Mouse (Mus musculus) heart, embryonic 14.5 days (tissue): ENCODE data around the gene Olfr1046. TPM values are rescaled to one million over a fixed set of nuclear protein-coding genes. Genes with fewer than 3 reads are reported as not detected.
"Not testable (repeated sequence)": the region's sequence is repeated elsewhere in the genome, so short reads cannot be mapped to it uniquely, and the experiment has no call there.

Experiments
- ATAC-seq: fragments of 200-750 bp; cut with Nextera tagmentation; 2 replicates; pipeline ENCODE4 v1.8.0; 2017; ENCODE audit warnings: low read depth, moderate TSS enrichment; ENCODE audit not compliant: insufficient number of reproducible peaks, insufficient read depth, low FRiP score
- H3K27ac ChIP-seq, 2 experiments: fragments of 200-500 bp in 1 of 2; fragments of 300-500 bp in 1 of 2; sonication (generic) in 1 of 2; replicated peaks in 1 of 2; 2 replicates each; pipeline ENCODE4 v1.5.1; 2012 to 2014; ENCODE audit warnings: low read depth in 2 of 2, low read length in 2 of 2, control low read depth in 1 of 2, mild to moderate bottlenecking in 1 of 2, mixed read lengths in 1 of 2; ENCODE audit not compliant: control insufficient read depth in 1 of 2, insufficient read depth in 1 of 2
- H3K27me3 ChIP-seq: fragments of 300-500 bp; sonication (generic); 2 replicates; pipeline ENCODE4 v1.6.1; 2014; ENCODE audit warnings: mild to moderate bottlenecking, low read length, control low read depth; ENCODE audit not compliant: control insufficient read depth, insufficient read depth
- H3K36me3 ChIP-seq: fragments of 300-500 bp; sonication (generic); 2 replicates; pipeline ENCODE4 v1.6.1; 2014; ENCODE audit warnings: mild to moderate bottlenecking, control low read depth, low read length, mixed read lengths; ENCODE audit not compliant: control insufficient read depth, insufficient read depth
- H3K4me1 ChIP-seq, 2 experiments: fragments of 200-500 bp in 1 of 2; fragments of 300-500 bp in 1 of 2; sonication (generic) in 1 of 2; 2 replicates each; pipeline ENCODE4 v1.6.1; 2012 to 2014; ENCODE audit warnings: low read length in 2 of 2, control low read depth in 1 of 2, mixed read lengths in 1 of 2; ENCODE audit not compliant: control insufficient read depth in 2 of 2, insufficient read depth in 2 of 2
- H3K4me2 ChIP-seq: fragments of 300-500 bp; sonication (generic); 2 replicates; pipeline ENCODE4 v1.6.1; 2014; ENCODE audit warnings: mild to moderate bottlenecking, low read length
- H3K4me3 ChIP-seq, 2 experiments: fragments of 200-500 bp in 1 of 2; fragments of 300-500 bp in 1 of 2; sonication (generic) in 1 of 2; 2 replicates each; pipeline ENCODE4 v1.5.1; 2012 to 2014; ENCODE audit warnings: low read length in 2 of 2, mild to moderate bottlenecking in 2 of 2, control low read depth in 1 of 2, low read depth in 1 of 2, moderate library complexity in 1 of 2; ENCODE audit not compliant: control insufficient read depth in 1 of 2, insufficient read depth in 1 of 2
- H3K9ac ChIP-seq: fragments of 300-500 bp; sonication (generic); 2 replicates; pipeline ENCODE4 v1.6.1; 2014; ENCODE audit warnings: mild to moderate bottlenecking, low read length
- H3K9me3 ChIP-seq: fragments of 300-500 bp; sonication (generic); 2 replicates; pipeline ENCODE4 v1.6.1; 2016; ENCODE audit warnings: low read length, control low read depth; ENCODE audit not compliant: control insufficient read depth
- WGBS: fragments of 180-500 bp; shearing (Covaris S2); extraction: QIAGEN DNeasy Blood & Tissue Kit; methylation state at CpG from one replicate; pipeline ENCODE4 v1.1.7; 2014; 5-methylcytosine and 5-hydroxymethylcytosine counted together
- polyA plus RNA-seq: library from polyadenylated mRNA; unstranded; fragments of >200 nt; fragmentation: Nextera tagmentation; extraction: Ambion mirVana; gene quantifications from 2 replicates; pipeline ENCODE4 v1.2.1, GENCODE M21; 2014

Gene Olfr1046
- not detected in 2 replicates for polyA plus RNA-seq

DNA sequence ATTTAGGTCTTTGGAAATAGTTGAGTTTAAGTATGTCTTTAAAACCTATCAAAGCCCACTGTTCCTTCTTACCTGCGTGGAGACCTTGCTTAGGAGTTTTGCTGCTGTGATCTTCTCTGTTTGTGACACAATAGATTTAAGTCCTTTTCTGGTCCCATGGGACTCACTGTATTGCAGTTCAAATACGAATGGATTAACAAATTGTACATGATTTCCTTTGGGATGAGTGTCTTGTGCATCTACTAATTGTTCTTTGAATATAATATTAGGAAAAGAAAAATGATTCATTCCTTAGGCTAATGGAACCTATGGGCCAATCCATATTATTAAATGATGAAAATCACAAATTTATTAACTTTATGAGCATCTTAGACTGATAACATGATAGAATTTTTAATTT is at the start of gene Olfr1046:
TSS of gene Olfr1046 (minus strand) at position 101 of the 400 bp plus-strand sequence.
- Histone ChIP-seq H3K27me3 (no peaks in the 10 kb centered on the region), H3K4me2 (no peak within 1 kb of the TSS), H3K9ac (no peak within 1 kb of the TSS), H3K9me3 (no peaks in the 10 kb centered on the region), H3K4me1 (no peaks in the 10 kb centered on the region), H3K27ac (no peak within 1 kb of the TSS), H3K4me3 (no peak within 1 kb of the TSS), H3K36me3 (no peaks in the 10 kb centered on the region)
- 69% methylated on average over 2 of the region's 2 CpGs for WGBS
- no peak for ATAC-seq

DNA sequence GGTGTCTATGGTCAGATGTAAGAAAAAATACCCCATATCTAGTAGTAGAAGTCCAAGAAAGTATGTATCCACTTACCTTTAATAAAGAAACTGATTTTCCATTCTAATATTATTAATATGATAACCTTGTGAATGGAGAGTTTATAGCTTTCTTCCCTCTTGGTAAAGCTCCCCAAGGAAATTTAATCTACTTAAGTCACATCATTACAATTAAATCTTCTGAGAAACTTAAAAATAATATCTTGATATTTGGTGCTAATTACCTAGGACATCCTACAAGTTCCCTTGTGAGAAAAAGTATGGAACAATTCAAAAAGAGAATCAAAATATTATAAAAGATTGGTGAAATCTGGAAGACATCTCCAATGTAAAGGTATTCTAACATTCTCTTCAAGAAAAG is 39.1 kb upstream of the Olfr1046 start, which contains the start of gene Olfr1049:
TSS of gene Olfr1049 (minus strand) at position 101 of the 400 bp plus-strand sequence.
- H3K4me2 ChIP-seq, H3K27me3 ChIP-seq, ATAC-seq, H3K9me3 ChIP-seq, H3K9ac ChIP-seq, H3K36me3 ChIP-seq, H3K4me1 ChIP-seq, H3K27ac ChIP-seq, H3K4me3 ChIP-seq: not testable (repeated sequence)

DNA sequence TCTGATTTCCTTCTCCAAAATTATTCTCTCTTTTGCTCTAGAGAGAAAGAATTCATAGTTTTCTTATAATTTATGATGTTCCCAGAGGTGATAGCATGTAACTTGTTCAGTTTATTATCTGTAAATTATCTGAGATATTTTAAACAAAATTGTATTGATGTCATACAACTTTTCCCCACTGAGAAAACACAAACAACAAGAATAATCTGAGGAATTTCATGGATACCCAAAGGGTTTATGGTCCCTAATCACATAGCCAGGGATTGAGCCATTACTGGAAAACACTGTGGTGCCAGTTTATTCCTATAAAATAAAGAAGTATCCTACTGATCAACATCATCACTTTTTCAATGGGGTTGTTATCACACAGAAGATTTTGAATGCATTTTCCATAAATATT is 21.1 kb upstream of the Olfr1046 start, which contains the start of gene Olfr1048:
TSS of gene Olfr1048 (minus strand) at position 101 of the 400 bp plus-strand sequence.
- H3K4me3 ChIP-seq: no peak within 1 kb of the TSS
- no peak for ATAC-seq
- no peak within 1 kb of the TSS for H3K4me2 ChIP-seq
- H3K27me3 ChIP-seq: no peaks in the 10 kb centered on the region
- H3K36me3 ChIP-seq: no peaks in the 10 kb centered on the region
- H3K27ac ChIP-seq: no peak within 1 kb of the TSS
- no peaks in the 10 kb centered on the region for H3K9me3 ChIP-seq
- no peaks in the 10 kb centered on the region for H3K4me1 ChIP-seq
- no peak within 1 kb of the TSS for H3K9ac ChIP-seq

DNA sequence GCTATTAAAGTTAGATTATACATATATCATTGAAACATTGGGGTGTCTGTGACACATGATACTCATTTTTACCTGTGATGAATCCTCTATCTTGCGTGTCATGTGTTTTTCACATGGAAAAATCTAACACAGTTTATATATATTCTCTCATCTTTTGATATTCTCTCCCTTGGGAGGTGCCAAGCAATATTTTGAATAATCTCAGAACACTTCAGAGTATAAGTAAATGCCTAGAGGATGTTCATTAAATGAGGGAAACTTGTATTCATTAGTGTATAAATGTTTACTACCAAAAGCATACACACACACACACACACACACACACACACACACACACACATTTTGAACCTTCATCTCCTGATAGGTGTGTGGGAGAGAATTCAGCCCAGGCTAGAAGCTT is 12.2 kb upstream of the Olfr1046 start, which contains the start of gene Olfr1047:
TSS of gene Olfr1047 (minus strand) at position 101 of the 400 bp plus-strand sequence.
- H3K36me3 ChIP-seq: no peaks in the 10 kb centered on the region
- H3K4me2 ChIP-seq: no peak within 1 kb of the TSS
- no peak within 1 kb of the TSS for H3K4me3 ChIP-seq
- no peak within 1 kb of the TSS for H3K27ac ChIP-seq
- H3K9me3 ChIP-seq: no peaks in the 10 kb centered on the region
- WGBS: 88% methylated on average over 1 of the region's 1 CpGs
- H3K9ac ChIP-seq: no peak within 1 kb of the TSS
- ATAC-seq: no peak
- no peaks in the 10 kb centered on the region for H3K27me3 ChIP-seq
- no peaks in the 10 kb centered on the region for H3K4me1 ChIP-seq

DNA sequence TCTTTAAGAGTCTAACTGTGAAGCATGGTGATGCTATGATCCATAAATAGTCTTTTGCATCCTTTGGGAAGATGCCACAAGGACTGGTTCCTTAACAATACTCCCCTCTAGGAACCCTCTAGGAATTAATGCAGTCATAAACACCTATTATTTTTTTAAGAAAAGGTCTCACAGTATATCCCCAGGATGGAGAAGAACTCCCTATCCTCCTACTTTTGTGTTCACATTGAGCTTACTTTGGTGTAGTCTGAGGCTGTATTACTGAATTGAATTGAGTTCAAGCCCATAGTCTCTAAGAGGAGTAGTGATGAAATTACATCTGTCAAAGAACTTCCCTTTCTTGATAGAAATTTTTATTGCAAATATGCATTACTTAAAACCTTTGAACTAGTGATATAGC is 16.2 kb downstream of the Olfr1046 start, which contains the start of gene Olfr1045:
TSS of gene Olfr1045 (minus strand) at position 101 of the 400 bp plus-strand sequence.
- ATAC-seq: no peak
- H3K9me3 ChIP-seq: no peaks in the 10 kb centered on the region
- H3K27me3 ChIP-seq: no peaks in the 10 kb centered on the region
- no peak within 1 kb of the TSS for H3K9ac ChIP-seq
- no peak within 1 kb of the TSS for H3K4me2 ChIP-seq
- no peaks in the 10 kb centered on the region for H3K36me3 ChIP-seq
- H3K4me3 ChIP-seq: no peak within 1 kb of the TSS
- no peaks in the 10 kb centered on the region for H3K4me1 ChIP-seq
- no peak within 1 kb of the TSS for H3K27ac ChIP-seq

DNA sequence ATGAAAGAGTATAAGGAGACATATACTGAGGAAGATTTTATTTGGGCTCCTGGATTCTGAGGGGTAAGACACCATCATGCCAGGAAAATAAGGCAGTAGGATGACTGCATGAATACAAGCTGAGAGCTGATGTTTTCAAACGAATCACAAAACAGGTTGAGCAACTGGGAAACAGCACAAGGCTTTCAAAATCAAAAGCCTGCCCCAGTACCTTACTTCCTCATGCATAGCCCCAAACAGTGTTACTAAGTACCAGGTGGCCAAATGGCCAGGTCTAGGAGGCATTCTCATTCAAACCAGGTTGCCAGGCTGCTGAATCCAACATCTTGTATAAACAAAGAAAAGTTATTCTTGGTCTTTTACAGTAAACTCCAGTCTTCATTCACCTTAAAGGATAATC is 23.3 kb downstream of the Olfr1046 start:
- no peak overlapping the region for H3K9ac ChIP-seq
- H3K27me3 ChIP-seq: no peaks in the 10 kb centered on the region
- H3K4me3 ChIP-seq: no peak overlapping the region
- no peak overlapping the region for H3K4me2 ChIP-seq
- H3K9me3 ChIP-seq: no peaks in the 10 kb centered on the region
- no peaks in the 10 kb centered on the region for H3K4me1 ChIP-seq
- H3K27ac ChIP-seq: no peak overlapping the region
- 39% methylated on average over 1 of the region's 1 CpGs for WGBS
- ATAC-seq: no peak
- no peaks in the 10 kb centered on the region for H3K36me3 ChIP-seq

DNA sequence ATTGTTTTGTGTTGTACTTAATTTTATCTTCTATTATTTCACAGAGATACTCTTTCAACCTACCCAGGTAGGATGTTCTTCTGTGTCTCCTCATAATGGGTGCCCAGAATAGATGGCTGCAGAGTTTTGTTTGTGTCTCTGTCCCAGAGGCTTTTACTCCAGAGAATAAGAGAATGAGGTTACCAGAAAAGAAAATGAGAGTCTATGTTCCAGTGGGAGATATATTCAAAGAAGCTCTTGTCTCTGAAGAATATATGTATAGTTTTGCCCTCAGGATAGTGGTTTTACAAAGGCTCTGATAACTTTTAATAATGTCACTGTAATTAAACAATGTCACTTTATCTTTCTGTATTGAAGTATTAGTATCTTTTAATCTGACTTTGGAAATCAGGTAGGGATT is 33.5 kb downstream of the Olfr1046 start, which contains the start of gene Olfr52:
TSS of gene Olfr52 (minus strand) at position 101 of the 400 bp plus-strand sequence.
- Histone ChIP-seq H3K36me3 (no peaks in the 10 kb centered on the region), H3K27me3 (no peaks in the 10 kb centered on the region), H3K27ac (no peak within 1 kb of the TSS), H3K4me3 (no peak within 1 kb of the TSS), H3K4me2 (no peak within 1 kb of the TSS), H3K4me1 (no peaks in the 10 kb centered on the region), H3K9me3 (no peaks in the 10 kb centered on the region), H3K9ac (no peak within 1 kb of the TSS)
- no peak for ATAC-seq

DNA sequence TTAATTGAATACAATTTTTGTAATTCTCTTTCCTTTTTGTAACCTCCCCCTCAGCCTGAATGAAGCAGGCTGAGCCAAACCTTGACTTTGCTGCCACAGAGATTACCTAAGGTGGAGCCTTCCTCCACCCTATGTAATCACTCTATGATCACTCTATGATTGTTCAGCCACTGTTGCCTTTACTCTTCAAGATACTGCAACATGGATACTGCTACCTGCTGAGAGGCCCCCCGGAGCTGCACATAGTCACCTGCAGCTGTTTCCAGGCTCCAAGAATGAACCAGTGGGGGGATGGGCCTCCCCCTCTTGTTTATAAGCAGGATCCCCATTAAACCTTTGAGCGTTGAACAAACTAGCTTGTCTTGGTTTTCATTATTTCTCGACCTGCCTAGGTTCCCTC is 39.2 kb downstream of the Olfr1046 start:
- 64% methylated on average over 3 of the region's 3 CpGs for WGBS
- Histone ChIP-seq H3K27me3 (no peaks in the 10 kb centered on the region), H3K9ac (no peak overlapping the region), H3K4me1 (no peaks in the 10 kb centered on the region), H3K27ac (no peak overlapping the region), H3K9me3 (no peaks in the 10 kb centered on the region), H3K36me3 (no peaks in the 10 kb centered on the region), H3K4me2 (no peak overlapping the region), H3K4me3 (no peak overlapping the region)
- ATAC-seq: no peak
